Mouse (Mus musculus) CD4-positive helper T cell, adult 2 months (primary cell): ENCODE data around the gene Rrp12.
"Not testable (repeated sequence)": the region's sequence is repeated elsewhere in the genome, so short reads cannot be mapped to it uniquely, and the experiment has no call there.

Experiments
- DNase-seq: peaks from one replicate; pipeline ENCODE4 v3.0.0-alpha.2; 2012; ENCODE audit warnings: low read depth, missing footprints, low spot score

The Rrp12 gene

GRCm38 (mm10) chr19:41895460-41896318, at the start of gene Rrp12:
Rrp12 (minus strand) TSS chr19:41896173.
- DNase-seq, result peak; percentile 94

- DNase-seq, result no peak
Observed at GRCm38 (mm10) chr19:41943841-41944240, 47.9 kb upstream of the Rrp12 start.

- no peak for DNase-seq
Observed at GRCm38 (mm10) chr19:41938539-41938938, 42.6 kb upstream of the Rrp12 start.

- no peak for DNase-seq
Observed at GRCm38 (mm10) chr19:41935921-41936320, 39.9 kb upstream of the Rrp12 start.

- DNase-seq, result no peak
Observed at GRCm38 (mm10) chr19:41934124-41934523, 38.2 kb upstream of the Rrp12 start.

GRCm38 (mm10) chr19:41933179-41934086, 37.5 kb upstream of the Rrp12 start, which contains the start of the genes Exosc1 and Zdhhc16:
Exosc1 (minus strand) TSS chr19:41933423.
Zdhhc16 (plus strand) TSS chr19:41933480.
- DNase-seq, result peak; percentile 98

GRCm38 (mm10) chr19:41932686-41933085, 36.7 kb upstream of the Rrp12 start:
- DNase-seq, result peak; percentile 80

- DNase-seq, result no peak
Observed at GRCm38 (mm10) chr19:41920412-41921067, 24.6 kb upstream of the Rrp12 start.

- DNase-seq, result no peak
Observed at GRCm38 (mm10) chr19:41919471-41919870, 23.5 kb upstream of the Rrp12 start.

- no peak for DNase-seq
Observed at GRCm38 (mm10) chr19:41916853-41917252, 20.9 kb upstream of the Rrp12 start.

GRCm38 (mm10) chr19:41915294-41915693, 19.3 kb upstream of the Rrp12 start:
- DNase-seq, result no peak

- not testable (repeated sequence) for DNase-seq
Observed at GRCm38 (mm10) chr19:41914592-41914882, 18.6 kb upstream of the Rrp12 start.

- no peak for DNase-seq
Observed at GRCm38 (mm10) chr19:41913774-41914591, 18.0 kb upstream of the Rrp12 start.

- DNase-seq, result peak; percentile 55
Observed at GRCm38 (mm10) chr19:41912121-41913080, 16.4 kb upstream of the Rrp12 start.

- DNase-seq, result peak; percentile 99
Observed at GRCm38 (mm10) chr19:41911178-41912073, 15.5 kb upstream of the Rrp12 start, which contains the start of gene Pgam1. Pgam1 (plus strand) TSS chr19:41911923.

GRCm38 (mm10) chr19:41910396-41910795, 14.4 kb upstream of the Rrp12 start:
- no peak for DNase-seq

GRCm38 (mm10) chr19:41908736-41909135, 12.8 kb upstream of the Rrp12 start:
- no peak for DNase-seq

GRCm38 (mm10) chr19:41907079-41907760, 11.2 kb upstream of the Rrp12 start:
- DNase-seq, result no peak
